Mouse (Mus musculus): Measurements from ENCODE around the gene Mttp.

Gene Mttp

DNA sequence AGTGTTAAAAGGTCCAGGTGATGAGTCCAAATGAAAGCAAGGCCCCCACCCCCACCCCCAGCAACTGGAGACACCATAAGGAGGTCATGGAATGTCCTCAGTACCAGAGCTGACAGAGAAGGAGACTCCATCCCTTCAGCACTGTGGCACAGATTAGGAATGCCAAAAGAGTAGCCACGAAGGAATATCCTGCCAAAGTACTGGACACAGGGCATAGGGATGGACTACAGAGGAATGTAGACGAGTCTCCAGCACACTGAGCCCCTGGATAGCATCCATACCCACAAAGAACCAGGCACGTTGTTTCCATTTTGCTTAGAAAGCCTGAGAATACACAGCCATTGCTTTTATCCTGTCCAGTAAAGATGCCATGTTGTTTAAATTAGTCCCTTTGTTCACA, 93.3 kb downstream of the Mttp start:
- DNase-seq (ENCODE audit: low spot score), result no peak

DNA sequence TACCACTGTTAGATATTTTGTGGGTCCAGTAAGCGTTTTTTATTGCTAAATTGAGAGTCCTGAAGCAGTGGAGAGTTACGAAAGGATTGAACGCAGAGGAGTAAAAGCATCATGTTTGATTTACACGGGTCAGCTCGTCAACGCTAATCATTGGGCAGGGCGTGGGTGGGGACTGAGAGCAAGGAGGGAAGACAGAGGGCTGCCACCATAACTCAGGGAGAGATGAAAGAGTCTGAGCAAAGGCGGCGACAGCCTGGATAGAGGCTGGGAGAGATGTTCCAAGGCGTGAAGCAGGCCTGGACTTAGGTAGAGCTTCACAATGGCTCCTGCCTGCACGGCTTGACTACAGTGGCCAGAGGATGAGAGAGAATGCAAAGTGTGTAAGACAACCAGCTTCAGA, 94.0 kb downstream of the Mttp start:
- no peak for DNase-seq (ENCODE audit: low spot score)

DNA sequence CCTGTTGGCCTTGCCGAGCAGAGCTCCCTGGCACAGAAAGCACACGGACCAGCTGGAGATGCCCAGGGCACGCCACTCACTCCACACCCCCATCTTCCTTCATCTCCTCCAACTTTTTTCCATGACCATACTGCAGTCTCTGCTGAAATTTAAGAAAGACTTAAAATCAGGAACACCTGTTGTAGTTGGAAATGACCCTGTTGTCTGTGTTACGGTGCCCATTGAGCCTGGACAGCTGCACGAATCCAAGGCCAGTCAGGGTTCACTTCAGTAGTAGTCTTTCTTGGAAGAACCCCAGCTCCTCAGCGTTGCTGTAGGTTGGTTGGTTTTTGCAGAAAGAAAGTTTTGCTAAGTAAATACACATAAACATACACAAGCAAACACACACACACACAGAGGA, 95.2 kb downstream of the Mttp start:
- no peak for DNase-seq (ENCODE audit: low spot score)

DNA sequence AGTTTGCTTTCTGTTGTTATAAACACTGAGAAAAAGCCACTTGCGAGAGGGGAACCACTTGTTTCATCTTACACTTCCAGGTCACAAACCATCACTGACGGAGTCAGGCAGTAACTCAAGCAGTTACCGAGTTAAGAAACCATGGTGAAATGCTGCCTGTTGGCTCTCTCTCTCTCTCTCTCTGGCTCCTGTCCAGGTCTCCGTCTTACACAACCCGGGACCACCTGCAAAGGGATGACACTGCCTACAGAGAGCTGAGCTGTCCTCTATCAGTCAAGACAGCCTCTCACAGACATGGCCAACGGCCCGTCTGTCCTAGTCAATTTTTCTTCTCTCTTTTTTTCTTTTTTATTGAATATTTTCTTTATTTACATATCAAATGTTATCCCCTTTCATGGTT, 101.5 kb downstream of the Mttp start:
- no peak for DNase-seq (ENCODE audit: low spot score)

DNA sequence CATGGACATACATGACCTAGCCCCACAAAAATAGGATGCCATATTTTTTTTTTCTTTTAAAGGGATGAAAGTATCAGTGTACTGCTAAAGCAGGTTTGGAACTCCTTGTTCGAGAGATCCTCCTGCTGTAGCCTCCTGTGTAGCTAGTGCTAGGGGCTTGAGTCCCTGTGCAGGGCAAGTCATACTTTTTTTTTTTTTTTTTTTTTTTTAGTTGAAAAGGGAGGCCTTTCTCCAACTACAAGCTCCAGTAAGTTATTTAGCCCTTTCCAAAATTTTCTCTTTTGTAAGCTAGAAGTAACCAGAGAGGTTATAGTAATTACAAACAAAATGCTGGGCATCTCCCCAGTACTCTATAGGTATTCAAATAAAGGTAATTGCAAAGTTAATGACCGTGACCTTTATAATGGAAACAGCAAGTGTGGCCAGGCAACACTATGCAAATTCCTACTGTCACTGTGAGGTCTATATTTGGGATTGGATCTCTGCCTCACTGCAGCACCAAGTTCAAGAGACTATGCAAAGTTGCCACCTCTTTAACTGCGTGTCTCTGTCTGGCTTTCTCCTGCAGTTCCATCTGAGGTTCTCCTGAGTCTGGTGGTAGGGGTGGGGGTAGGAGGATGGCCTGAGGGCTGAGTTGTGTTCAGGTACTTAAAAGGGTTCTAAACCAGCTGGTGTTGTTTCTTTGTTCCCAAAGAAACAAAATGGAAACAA, 103.0 kb downstream of the Mttp start:
- no peak for DNase-seq (ENCODE audit: low spot score)

DNA sequence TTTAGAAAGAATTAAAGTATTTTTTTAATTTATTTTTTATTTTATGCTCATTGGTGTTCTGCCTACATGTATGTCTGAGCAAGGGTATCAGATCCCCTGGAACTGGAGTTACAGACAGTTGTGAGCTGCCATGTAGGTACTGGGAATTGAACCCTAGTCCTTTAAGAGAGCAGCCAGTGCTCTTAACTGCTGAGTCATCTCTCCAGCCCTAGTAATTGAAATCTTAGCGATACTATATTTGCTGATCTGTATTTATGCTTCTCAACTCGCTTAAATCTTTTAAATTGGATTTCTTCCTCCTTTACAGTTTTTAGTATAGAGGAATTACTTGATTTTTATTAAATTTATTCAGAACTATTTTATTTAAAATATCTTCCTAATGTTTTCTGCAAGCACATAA, 103.8 kb downstream of the Mttp start:
- DNase-seq (ENCODE audit: low spot score), result no peak

Data from MN1 (cell line).